Mouse (Mus musculus) myocyte (in vitro differentiated cells): ENCODE measurements around the gene Ap1g1. TPM values are rescaled to one million over a fixed set of nuclear protein-coding genes. Genes with fewer than 3 reads are reported as not detected.

ENCODE experiments used
- H3K27me3 ChIP-seq: one replicate; pipeline ENCODE4 v1.6.1; 2011; ENCODE audit not compliant: control insufficient read depth, insufficient read depth, insufficient read length
- H3K36me3 ChIP-seq: one replicate; pipeline ENCODE4 v1.6.1; 2011; ENCODE audit not compliant: control insufficient read depth, insufficient read depth
- H3K4me2 ChIP-seq: one replicate; pipeline ENCODE4 v1.6.1; 2011; ENCODE audit warnings: low read depth, control low read depth
- H3K4me3 ChIP-seq: one replicate; pipeline ENCODE4 v1.5.1; 2011; ENCODE audit warnings: mild to moderate bottlenecking, control low read depth, moderate library complexity
- H3K79me2 ChIP-seq: one replicate; pipeline ENCODE4 v1.6.1; 2011; ENCODE audit not compliant: control insufficient read depth, insufficient read depth
- H3ac ChIP-seq: one replicate; pipeline ENCODE4 v1.6.1; 2011; ENCODE audit not compliant: control insufficient read depth, insufficient read length
- CEBPB ChIP-seq: IDR thresholded peaks from 2 replicates; pipeline ENCODE4 v1.6.1; 2011; ENCODE audit warnings: mild to moderate bottlenecking, moderate library complexity; ENCODE audit not compliant: poor library complexity, insufficient read depth, severe bottlenecking
- E2F4 ChIP-seq: IDR thresholded peaks from one replicate; pipeline ENCODE4 v1.6.1; 2011; ENCODE audit warnings: mild to moderate bottlenecking, control low read depth, moderate library complexity; ENCODE audit not compliant: insufficient read depth
- MAX ChIP-seq: IDR thresholded peaks from one replicate; pipeline ENCODE4 v1.6.1; 2011; ENCODE audit warnings: low read depth, mild to moderate bottlenecking, control low read depth
- MYOD1 ChIP-seq, 3 experiments: IDR thresholded peaks; one replicate each; pipeline ENCODE4 v1.6.1; 2011; ENCODE audit warnings: control low read depth in 2 of 3, low read depth in 2 of 3, mild to moderate bottlenecking in 2 of 3, moderate library complexity in 1 of 3; ENCODE audit not compliant: insufficient read length in 2 of 3, control insufficient read depth in 1 of 3
- MYOG ChIP-seq, 3 experiments: IDR thresholded peaks; one replicate each; pipeline ENCODE4 v1.6.1; 2011; ENCODE audit warnings: control low read depth in 2 of 3, low read depth in 2 of 3, mild to moderate bottlenecking in 2 of 3; ENCODE audit not compliant: insufficient read length in 2 of 3, control insufficient read depth in 1 of 3, insufficient read depth in 1 of 3
- POLR2A ChIP-seq: IDR thresholded peaks from one replicate; pipeline ENCODE4 v1.6.1; 2011; ENCODE audit warnings: low read depth, mild to moderate bottlenecking, control low read depth, moderate library complexity; ENCODE audit not compliant: insufficient read length
- POLR2AphosphoS2 ChIP-seq: IDR thresholded peaks from one replicate; pipeline ENCODE4 v1.6.1; 2011; ENCODE audit warnings: low read depth, control low read depth; ENCODE audit not compliant: insufficient read length
- REST ChIP-seq: IDR thresholded peaks from one replicate; pipeline ENCODE4 v1.6.1; 2011; ENCODE audit warnings: mild to moderate bottlenecking, control low read depth, moderate library complexity; ENCODE audit not compliant: insufficient read depth, insufficient read length
- SRF ChIP-seq: IDR thresholded peaks from one replicate; pipeline ENCODE4 v1.6.1; 2011; ENCODE audit warnings: low read depth; ENCODE audit not compliant: control insufficient read depth, insufficient read length
- TCF12 ChIP-seq: IDR thresholded peaks from one replicate; pipeline ENCODE4 v1.6.1; 2011; ENCODE audit warnings: mild to moderate bottlenecking, control low read depth; ENCODE audit not compliant: poor library complexity, insufficient read depth, severe bottlenecking
- TCF3 ChIP-seq: IDR thresholded peaks from one replicate; pipeline ENCODE4 v1.6.1; 2011; ENCODE audit warnings: low read depth, control low read depth; ENCODE audit not compliant: insufficient read length
- USF1 ChIP-seq: IDR thresholded peaks from one replicate; pipeline ENCODE4 v1.6.1; 2011; ENCODE audit warnings: low read depth, mild to moderate bottlenecking, control low read depth, moderate library complexity
- polyA plus RNA-seq: library from polyadenylated mRNA; unstranded; fragments of >200 nt; fragmentation: generic; extraction: Trizol; gene quantifications from one replicate; pipeline ENCODE4 v1.2.1, GENCODE M21; 2012; ENCODE audit warnings: missing spikeins

Ap1g1 gene
- polyA plus RNA-seq, 1 experiment: 21.1 TPM

- Histone ChIP-seq H3ac (no peak overlapping the region), H3K79me2 (no peaks in the 10 kb centered on the region), H3K27me3 (no peaks in the 10 kb centered on the region), H3K36me3 (peaks cover 38% of the 10 kb centered on the region), H3K4me2 (no peak overlapping the region), H3K4me3 (no peak overlapping the region)
- TF ChIP-seq MAX (no peak), POLR2A (no peak), MYOD1 (IDR thresholded peaks at IDR 0.05; ENCODE audit: control insufficient read depth in 1 of 3, insufficient read length in 2 of 3, low read depth in 2 of 3) (no peak), USF1 (no peak), TCF12 (no peak), CEBPB (no peak), SRF (no peak), REST (no peak), MYOG (IDR thresholded peaks at IDR 0.05; ENCODE audit: control insufficient read depth in 1 of 3, insufficient read depth in 1 of 3, insufficient read length in 2 of 3, low read depth in 2 of 3) (no peak), POLR2AphosphoS2 (no peak)
Measured at GRCm38 (mm10) chr8:109863398-109863797, 85.0 kb downstream of the Ap1g1 start.

GRCm38 (mm10) chr8:109864798-109865197 lies 86.4 kb downstream of the Ap1g1 start:
- Histone ChIP-seq H3K36me3 (peaks cover 31% of the 10 kb centered on the region), H3K4me2 (no peak overlapping the region), H3ac (no peak overlapping the region), H3K79me2 (no peaks in the 10 kb centered on the region), H3K4me3 (no peak overlapping the region), H3K27me3 (no peaks in the 10 kb centered on the region)
- TF ChIP-seq POLR2A (no peak), E2F4 (no peak), CEBPB (no peak), MYOD1 (IDR thresholded peaks at IDR 0.05; ENCODE audit: control insufficient read depth in 1 of 3, insufficient read length in 2 of 3, low read depth in 2 of 3) (no peak), POLR2AphosphoS2 (no peak), MAX (no peak), TCF12 (no peak), MYOG (IDR thresholded peaks at IDR 0.05; ENCODE audit: control insufficient read depth in 1 of 3, insufficient read depth in 1 of 3, insufficient read length in 2 of 3, low read depth in 2 of 3) (no peak), TCF3 (no peak), USF1 (no peak), SRF (no peak), REST (no peak)

GRCm38 (mm10) chr8:109865536-109865935 lies 87.2 kb downstream of the Ap1g1 start:
- no peak for TF ChIP-seq USF1
- no peak for TF ChIP-seq CEBPB
- TF ChIP-seq TCF12: no peak
- TF ChIP-seq MYOG (IDR thresholded peaks at IDR 0.05; ENCODE audit: control insufficient read depth in 1 of 3, insufficient read depth in 1 of 3, insufficient read length in 2 of 3, low read depth in 2 of 3): no peak
- TF ChIP-seq SRF: no peak
- no peak for TF ChIP-seq MYOD1 (IDR thresholded peaks at IDR 0.05; ENCODE audit: control insufficient read depth in 1 of 3, insufficient read length in 2 of 3, low read depth in 2 of 3)
- TF ChIP-seq POLR2A: no peak
- no peak for TF ChIP-seq REST
- no peak for TF ChIP-seq POLR2AphosphoS2
- TF ChIP-seq TCF3: no peak
- TF ChIP-seq E2F4: no peak
- no peak for TF ChIP-seq MAX
- no peaks in the 10 kb centered on the region for H3K27me3 ChIP-seq
- H3K4me2 ChIP-seq: no peak overlapping the region
- no peaks in the 10 kb centered on the region for H3K79me2 ChIP-seq
- no peak overlapping the region for H3ac ChIP-seq
- peaks cover 24% of the 10 kb centered on the region for H3K36me3 ChIP-seq
- H3K4me3 ChIP-seq: no peak overlapping the region

GRCm38 (mm10) chr8:109866690-109867089 lies 88.3 kb downstream of the Ap1g1 start:
- no peak overlapping the region for H3K4me2 ChIP-seq
- TF ChIP-seq USF1 (no peak), REST (no peak), MYOD1 (IDR thresholded peaks at IDR 0.05; ENCODE audit: control insufficient read depth in 1 of 3, insufficient read length in 2 of 3, low read depth in 2 of 3) (no peak), CEBPB (no peak), SRF (no peak), MAX (no peak), E2F4 (no peak), TCF12 (no peak), POLR2AphosphoS2 (no peak), MYOG (IDR thresholded peaks at IDR 0.05; ENCODE audit: control insufficient read depth in 1 of 3, insufficient read depth in 1 of 3, insufficient read length in 2 of 3, low read depth in 2 of 3) (no peak), TCF3 (no peak), POLR2A (no peak)
- no peak overlapping the region for H3K4me3 ChIP-seq
- no peaks in the 10 kb centered on the region for H3K27me3 ChIP-seq
- peaks cover 14% of the 10 kb centered on the region for H3K36me3 ChIP-seq
- H3K79me2 ChIP-seq: no peaks in the 10 kb centered on the region
- no peak overlapping the region for H3ac ChIP-seq
